Mouse (Mus musculus): ENCODE data around the gene Phospho2.

DNA sequence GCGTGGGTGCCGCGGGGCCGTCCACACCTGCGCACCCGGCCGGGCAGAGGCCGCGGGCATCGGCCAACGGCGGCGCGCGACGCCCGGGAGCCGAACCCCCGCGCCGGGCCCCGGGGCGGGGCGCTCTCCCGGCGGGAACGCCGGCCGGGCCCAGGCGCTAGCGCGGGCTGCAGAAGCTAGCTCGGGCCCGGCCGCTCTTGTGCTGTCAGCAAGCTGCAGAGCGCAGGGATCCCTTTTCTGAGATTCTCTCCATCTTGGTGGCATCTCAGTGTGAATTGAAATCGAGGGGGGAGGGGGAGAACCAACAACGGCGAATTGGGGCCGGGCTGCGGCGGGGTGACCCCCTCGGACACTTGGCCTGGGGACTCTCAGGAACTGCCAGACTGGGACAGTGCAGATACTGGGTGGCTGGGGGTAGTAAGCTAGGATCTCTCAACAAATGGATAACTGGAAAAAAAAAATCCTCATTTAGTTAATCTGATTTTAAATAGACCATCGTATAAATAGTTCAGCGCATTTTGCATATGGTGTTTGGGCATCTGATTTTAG lies 33.8 kb downstream of the Phospho2 start:
- TF ChIP-seq GATA1 (IDR thresholded peaks at IDR 0.05; ENCODE audit: borderline replicate concordance, low read length): no peak
- TF ChIP-seq FLI1 (IDR thresholded peaks at IDR 0.05; ENCODE audit: low read length): no peak
